Mouse (Mus musculus): ENCODE data around the gene Spsb2.

DNA sequence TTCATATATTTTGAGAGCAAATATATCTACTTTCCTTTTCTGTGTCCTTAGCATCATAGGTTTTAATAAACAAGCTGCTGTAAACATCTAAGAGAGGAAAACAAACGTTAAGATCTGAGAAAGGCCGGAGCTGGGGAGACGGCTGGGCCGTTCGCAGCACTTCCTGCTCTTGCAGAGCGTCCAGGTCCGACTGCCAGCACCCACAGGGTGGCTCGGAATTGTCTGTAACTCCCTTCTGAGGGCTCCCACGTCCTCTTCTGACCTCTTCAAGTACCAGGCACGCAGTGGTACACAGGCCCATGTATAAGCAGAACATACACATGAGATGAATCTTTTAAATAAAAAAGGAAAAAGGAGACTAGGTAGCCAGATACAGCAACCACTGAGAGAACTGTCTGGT lies 20.7 kb upstream of the Spsb2 start:
- TF ChIP-seq CTCF (conservative IDR thresholded peaks at IDR 0.05; ENCODE audit: insufficient read depth, insufficient read length, low read depth, low read length) = no peak
- no peak for TF ChIP-seq POLR2A (IDR thresholded peaks at IDR 0.05; ENCODE audit: low read depth, low read length)

All from kidney, adult 2 months (tissue).